Mouse (Mus musculus) layer of hippocampus, postnatal 10 days (tissue): Measurements from ENCODE around the gene Lrrc25. TPM values are rescaled to one million over a fixed set of nuclear protein-coding genes. Genes with fewer than 3 reads are reported as not detected.

Experiments used
- total RNA-seq, 2 experiments: library from RNA; stranded (reverse); gene quantifications; 2 replicates each; pipeline ENCODE4 v1.2.3; 2021

Gene Lrrc25
- total RNA-seq, 2 experiments from 2014 or later, result 0.96 to 2.3 TPM

Other genes starting within 250 kb of the Lrrc25 start
- under 1 TPM in 1 of 2 experiments, not detected in 1; 0.31 TPM for gene Comp, start 242.6 kb upstream of the Lrrc25 start, total RNA-seq
- 100 to 1,000 TPM; 103 to 114 TPM for gene Crtc1, start 176.6 kb upstream of the Lrrc25 start, total RNA-seq
- gene Klhl26, start 139.2 kb upstream of the Lrrc25 start, total RNA-seq, result 10 to 100 TPM; 35.6 to 38.4 TPM
- 100 to 1,000 TPM; 174 to 175 TPM for gene Tmem59l, start 128.8 kb upstream of the Lrrc25 start, total RNA-seq
- 10 to 100 TPM; 21.3 to 22.0 TPM for gene Crlf1, start 123.0 kb upstream of the Lrrc25 start, total RNA-seq
- 100 to 1,000 TPM in 1 of 2 experiments, 10 to 100 TPM in 1; 97.8 to 106 TPM for gene Rex1bd, start 109.4 kb upstream of the Lrrc25 start, total RNA-seq
- 1,000 to 10,000 TPM in 1 of 2 experiments, 100 to 1,000 TPM in 1; 916 to 1,148 TPM for gene Uba52, start 105.4 kb upstream of the Lrrc25 start, total RNA-seq
- gene Fkbp8, start 88.4 kb upstream of the Lrrc25 start, total RNA-seq, result 100 to 1,000 TPM; 337 to 361 TPM
- 10 to 100 TPM; 33.1 to 35.3 TPM for gene Kxd1, start 88.2 kb upstream of the Lrrc25 start, total RNA-seq
- gene Ell, start 76.7 kb upstream of the Lrrc25 start, total RNA-seq, result 10 to 100 TPM; 15.8 to 16.4 TPM
- gene Isyna1, start 21.8 kb upstream of the Lrrc25 start, total RNA-seq, result 10 to 100 TPM; 56.5 to 57.8 TPM
- 100 to 1,000 TPM; 225 to 240 TPM for gene Ssbp4, start 7.3 kb upstream of the Lrrc25 start, total RNA-seq
- not detected for gene Gdf15, start 16.3 kb downstream of the Lrrc25 start, total RNA-seq
- gene Pgpep1, start 44.2 kb downstream of the Lrrc25 start, total RNA-seq, result 10 to 100 TPM; 25.8 to 31.9 TPM
- gene Lsm4, start 57.1 kb downstream of the Lrrc25 start, total RNA-seq, result 10 to 100 TPM; 72.3 to 76.5 TPM
- gene Jund, start 82.8 kb downstream of the Lrrc25 start, total RNA-seq, result 100 to 1,000 TPM; 166 to 187 TPM
- under 1 TPM in 1 of 2 experiments, not detected in 1; 0.07 TPM for gene Iqcn, start 87.3 kb downstream of the Lrrc25 start, total RNA-seq
- gene Gm3336, start 102.4 kb downstream of the Lrrc25 start, total RNA-seq, result not detected
- gene Pde4c, start 107.6 kb downstream of the Lrrc25 start, total RNA-seq, result under 1 TPM; 0.51 to 0.64 TPM
- 100 to 1,000 TPM; 584 to 714 TPM for gene Rab3a, start 138.5 kb downstream of the Lrrc25 start, total RNA-seq
- gene Mpv17l2, start 144.8 kb downstream of the Lrrc25 start, total RNA-seq, result 10 to 100 TPM; 45.3 to 49.9 TPM
- gene Pik3r2, start 160.6 kb downstream of the Lrrc25 start, total RNA-seq, result 100 to 1,000 TPM; 170 to 174 TPM
- gene Mast3, start 188.9 kb downstream of the Lrrc25 start, total RNA-seq, result 100 to 1,000 TPM; 179 to 186 TPM
- under 1 TPM; 0.30 to 0.38 TPM for gene Il12rb1, start 192.3 kb downstream of the Lrrc25 start, total RNA-seq
- 10 to 100 TPM; 15.7 to 18.1 TPM for gene Arrdc2, start 223.6 kb downstream of the Lrrc25 start, total RNA-seq
- 10 to 100 TPM; 25.3 to 28.3 TPM for gene Kcnn1, start 247.1 kb downstream of the Lrrc25 start, total RNA-seq